Mouse (Mus musculus) erythroblast, embryonic 14.5 days (primary cell): ENCODE results near the gene Rad9b. TPM values are rescaled to one million over a fixed set of nuclear protein-coding genes. Genes with fewer than 3 reads are reported as not detected.

ENCODE experiments used
- H3K27me3 ChIP-seq: 2 replicates; pipeline ENCODE4 v1.6.1; 2012; ENCODE audit warnings: inconsistent platforms; ENCODE audit not compliant: control insufficient read depth
- H3K36me3 ChIP-seq: 2 replicates; pipeline ENCODE4 v1.6.1; 2012; ENCODE audit warnings: mild to moderate bottlenecking, inconsistent platforms; ENCODE audit not compliant: control insufficient read depth
- H3K4me1 ChIP-seq: 2 replicates; pipeline ENCODE4 v1.6.1; 2012; ENCODE audit warnings: inconsistent platforms; ENCODE audit not compliant: control insufficient read depth
- H3K4me3 ChIP-seq: replicated peaks from 2 replicates; pipeline ENCODE3; 2012; ENCODE audit warnings: moderate library complexity, mild to moderate bottlenecking, inconsistent platforms
- H3K9me3 ChIP-seq: 2 replicates; pipeline ENCODE4 v1.6.1; 2012; ENCODE audit warnings: low read length, inconsistent platforms, mixed read lengths; ENCODE audit not compliant: control insufficient read depth
- GATA1 ChIP-seq: IDR thresholded peaks from 2 replicates; pipeline ENCODE4 v1.6.1; 2012; ENCODE audit warnings: low read length, inconsistent platforms, mixed read lengths
- TAL1 ChIP-seq: IDR thresholded peaks from 3 replicates; pipeline ENCODE4 v1.6.1; 2012; ENCODE audit warnings: low read length, inconsistent platforms, mixed read lengths
- polyA plus RNA-seq: library from polyadenylated mRNA; stranded (reverse); fragments of >175 nt; gene quantifications from 2 replicates; pipeline ENCODE4 v1.2.3, GENCODE M21; 2012

The Rad9b gene
- polyA plus RNA-seq, 1 experiment = not detected

GRCm38 (mm10) chr5:122280422-122280826 lies 73.6 kb downstream of the Rad9b start:
- TF ChIP-seq GATA1 (no peak), TAL1 (no peak)

GRCm38 (mm10) chr5:122279799-122280421 lies 74.1 kb downstream of the Rad9b start:
- no peak overlapping the region for H3K4me3 ChIP-seq
- peaks cover 13% of the 10 kb centered on the region for H3K4me1 ChIP-seq
- no peaks in the 10 kb centered on the region for H3K9me3 ChIP-seq
- H3K36me3 ChIP-seq = no peaks in the 10 kb centered on the region
- peaks cover 44% of the 10 kb centered on the region for H3K27me3 ChIP-seq
- no peak for TF ChIP-seq TAL1
- TF ChIP-seq GATA1 = no peak

More at GRCm38 (mm10) chr5:122280422-122280826, 73.6 kb downstream of the Rad9b start:
- Histone ChIP-seq H3K9me3 (no peaks in the 10 kb centered on the region), H3K36me3 (no peaks in the 10 kb centered on the region), H3K4me3 (no peak overlapping the region), H3K27me3 (peaks cover 41% of the 10 kb centered on the region), H3K4me1 (peaks cover 18% of the 10 kb centered on the region)

GRCm38 (mm10) chr5:122278946-122279345 lies 75.1 kb downstream of the Rad9b start:
- no peak overlapping the region for H3K4me3 ChIP-seq
- H3K4me1 ChIP-seq = peaks cover 9% of the 10 kb centered on the region
- peaks cover 44% of the 10 kb centered on the region for H3K27me3 ChIP-seq
- no peaks in the 10 kb centered on the region for H3K9me3 ChIP-seq
- H3K36me3 ChIP-seq = no peaks in the 10 kb centered on the region
- no peak for TF ChIP-seq TAL1

GRCm38 (mm10) chr5:122274785-122275184 lies 79.2 kb downstream of the Rad9b start:
- H3K4me1 ChIP-seq = no peaks in the 10 kb centered on the region; the same call in 1 of the 2 replicates
- H3K4me3 ChIP-seq = no peak overlapping the region
- no peak for TF ChIP-seq TAL1
- no peak for TF ChIP-seq GATA1
- peaks cover 16% of the 10 kb centered on the region for H3K27me3 ChIP-seq
- H3K9me3 ChIP-seq = no peaks in the 10 kb centered on the region
- no peaks in the 10 kb centered on the region for H3K36me3 ChIP-seq

Other genes with a start within 250 kb of the Rad9b start
- gene Ccdc63, start 213.4 kb downstream of the Rad9b start, polyA plus RNA-seq = not detected in 2 replicates
- gene Ppp1cc, start 196.0 kb downstream of the Rad9b start, polyA plus RNA-seq = 12.7 and 13.8 TPM in 2 replicates
- 0.06 TPM in 1 of 2 replicates, not detected in the other for gene Hvcn1, start 147.4 kb downstream of the Rad9b start, polyA plus RNA-seq
- gene Tctn1, start 89.8 kb downstream of the Rad9b start, polyA plus RNA-seq = 0.14 and 0.23 TPM in 2 replicates
- gene Pptc7, start 69.9 kb downstream of the Rad9b start, polyA plus RNA-seq = 0.08 and 0.12 TPM in 2 replicates
- 0.94 and 1.1 TPM in 2 replicates for gene Vps29, start 136 bp upstream of the Rad9b start, polyA plus RNA-seq
- gene Gpn3, start 17.6 kb upstream of the Rad9b start, polyA plus RNA-seq = 3.3 and 5.1 TPM in 2 replicates
- 3.0 and 3.2 TPM in 2 replicates for gene Fam216a, start 18.1 kb upstream of the Rad9b start, polyA plus RNA-seq
- gene Arpc3, start 37.6 kb upstream of the Rad9b start, polyA plus RNA-seq = 3.9 and 4.1 TPM in 2 replicates
- 1.8 and 2.1 TPM in 2 replicates for gene Anapc7, start 67.5 kb upstream of the Rad9b start, polyA plus RNA-seq
- gene Atp2a2, start 148.0 kb upstream of the Rad9b start, polyA plus RNA-seq = 1.3 and 1.4 TPM in 2 replicates